Mouse (Mus musculus) neural tube, embryonic 14.5 days (tissue): Measurements from ENCODE around the gene Jkamp. TPM values are rescaled to one million over a fixed set of nuclear protein-coding genes. Genes with fewer than 3 reads are reported as not detected.

ENCODE experiments used
- ATAC-seq: fragments of 200-750 bp; cut with Nextera tagmentation; 2 replicates; pipeline ENCODE4 v1.8.0; 2017; ENCODE audit warnings: low read depth, mild to moderate bottlenecking, moderate TSS enrichment, moderate library complexity
- H3K27ac ChIP-seq: fragments of 300-500 bp; sonication (generic); 2 replicates; pipeline ENCODE4 v1.5.1; 2014; ENCODE audit warnings: low read depth, mild to moderate bottlenecking, control low read depth, low read length, moderate library complexity, mixed read lengths
- H3K27me3 ChIP-seq: fragments of 300-500 bp; sonication (generic); 2 replicates; pipeline ENCODE4 v1.6.1; 2014; ENCODE audit warnings: low read length; ENCODE audit not compliant: control insufficient read depth, insufficient read depth
- H3K36me3 ChIP-seq: fragments of 300-500 bp; sonication (generic); 2 replicates; pipeline ENCODE4 v1.6.1; 2014; ENCODE audit warnings: low read length, mixed read lengths; ENCODE audit not compliant: control insufficient read depth, insufficient read depth
- H3K4me1 ChIP-seq: fragments of 300-500 bp; sonication (generic); 2 replicates; pipeline ENCODE4 v1.6.1; 2014; ENCODE audit warnings: low read length; ENCODE audit not compliant: control insufficient read depth, insufficient read depth
- H3K4me2 ChIP-seq: fragments of 300-500 bp; sonication (generic); 2 replicates; pipeline ENCODE4 v1.6.1; 2014; ENCODE audit warnings: mild to moderate bottlenecking, low read depth, low read length, control low read depth
- H3K4me3 ChIP-seq: fragments of 300-500 bp; sonication (generic); 2 replicates; pipeline ENCODE4 v1.5.1; 2014; ENCODE audit warnings: low read depth, low read length, control low read depth, mixed read lengths
- H3K9ac ChIP-seq: fragments of 300-500 bp; sonication (generic); replicated peaks from 2 replicates; pipeline ENCODE4 v1.6.1; 2014; ENCODE audit warnings: low read depth, mild to moderate bottlenecking, control low read depth, low read length, mixed read lengths
- H3K9me3 ChIP-seq: fragments of 300-500 bp; sonication (generic); 2 replicates; pipeline ENCODE4 v1.6.1; 2016; ENCODE audit warnings: low read length; ENCODE audit not compliant: control insufficient read depth
- WGBS: fragments of 180-500 bp; shearing (Covaris S2); extraction: QIAGEN DNeasy Blood & Tissue Kit; methylation state at CpG from one replicate; pipeline ENCODE4 v1.1.7; 2014; 5-methylcytosine and 5-hydroxymethylcytosine counted together
- microRNA-seq: library from miRNA; unstranded; fragments of <30 nt; microRNA quantifications from one replicate; pipeline ENCODE4, GENCODE M21; 2016
- polyA plus RNA-seq: library from polyadenylated mRNA; unstranded; fragments of >200 nt; fragmentation: Nextera tagmentation; extraction: Ambion mirVana; gene quantifications from 2 replicates; pipeline ENCODE4 v1.2.1, GENCODE M21; 2014

Jkamp gene
- polyA plus RNA-seq, 1 experiment from 2014 or later = 113 TPM

- no peak for ATAC-seq
- Histone ChIP-seq H3K9me3 (no peaks in the 10 kb centered on the region), H3K4me3 (no peak overlapping the region), H3K36me3 (no peaks in the 10 kb centered on the region), H3K27me3 (no peaks in the 10 kb centered on the region), H3K9ac (no peak overlapping the region), H3K27ac (no peak overlapping the region), H3K4me1 (no peaks in the 10 kb centered on the region), H3K4me2 (no peak overlapping the region)
- WGBS = 81% methylated on average over 6 of the region's 6 CpGs
Measured at GRCm38 (mm10) chr12:72115126-72115525, 29.7 kb downstream of the Jkamp start.

- no peak overlapping the region for H3K27ac ChIP-seq
- H3K9me3 ChIP-seq = no peaks in the 10 kb centered on the region
- no peak for ATAC-seq
- H3K4me3 ChIP-seq = no peak overlapping the region
- no peaks in the 10 kb centered on the region for H3K36me3 ChIP-seq
- no peak overlapping the region for H3K9ac ChIP-seq
- H3K4me1 ChIP-seq = no peaks in the 10 kb centered on the region
- H3K27me3 ChIP-seq = no peaks in the 10 kb centered on the region
- H3K4me2 ChIP-seq = no peak overlapping the region
- 85% methylated on average over 21 of the region's 23 CpGs for WGBS
Measured at GRCm38 (mm10) chr12:72115686-72116345, 30.4 kb downstream of the Jkamp start.

- no peak for ATAC-seq
- Histone ChIP-seq H3K4me1 (no peaks in the 10 kb centered on the region), H3K9me3 (no peaks in the 10 kb centered on the region), H3K4me3 (no peak overlapping the region), H3K36me3 (no peaks in the 10 kb centered on the region), H3K4me2 (no peak overlapping the region), H3K9ac (no peak overlapping the region), H3K27me3 (no peaks in the 10 kb centered on the region), H3K27ac (no peak overlapping the region)
- 87% methylated on average over 10 of the region's 10 CpGs for WGBS
Measured at GRCm38 (mm10) chr12:72129203-72129602, 43.8 kb downstream of the Jkamp start.

GRCm38 (mm10) chr12:72150786-72151185 is 65.4 kb downstream of the Jkamp start:
- Histone ChIP-seq H3K4me2 (no peak overlapping the region), H3K4me3 (no peak overlapping the region), H3K4me1 (no peaks in the 10 kb centered on the region), H3K27ac (no peak overlapping the region), H3K9ac (no peak overlapping the region), H3K9me3 (no peaks in the 10 kb centered on the region), H3K27me3 (no peaks in the 10 kb centered on the region), H3K36me3 (no peaks in the 10 kb centered on the region)
- no peak for ATAC-seq
- WGBS = 44% methylated on average over 4 of the region's 4 CpGs

Small RNA genes within 50 kb of the gene (microRNA-seq; reads per million reads assigned to microRNA genes)
- gene Gm24466 = not detected

Other genes starting within 250 kb of the Jkamp start
- gene Gpr135, start 14.5 kb upstream of the Jkamp start, polyA plus RNA-seq = 6.2 and 8.7 TPM in 2 replicates
- gene L3hypdh, start 150 bp upstream of the Jkamp start, polyA plus RNA-seq = 14.4 and 16.6 TPM in 2 replicates
- gene Ccdc175, start 99.4 kb downstream of the Jkamp start, polyA plus RNA-seq = 0.09 TPM in 1 of 2 replicates, not detected in the other